Mouse (Mus musculus) C2C12 (cell line): ENCODE results near the gene Cebpb.

Experiments
- CTCF ChIP-seq: IDR thresholded peaks from one replicate; pipeline ENCODE4 v1.5.1; 2011; ENCODE audit not compliant: control insufficient read depth, insufficient read depth, insufficient read length
- FOSL1 ChIP-seq: IDR thresholded peaks from one replicate; pipeline ENCODE4 v1.8.0; 2011; ENCODE audit warnings: mild to moderate bottlenecking, low read length; ENCODE audit not compliant: poor library complexity, insufficient read depth, severe bottlenecking
- MAX ChIP-seq: IDR thresholded peaks from one replicate; pipeline ENCODE4 v1.6.1; 2011; ENCODE audit warnings: mild to moderate bottlenecking, control low read depth
- MYOD1 ChIP-seq: IDR thresholded peaks from one replicate; pipeline ENCODE4 v1.6.1; 2011; ENCODE audit warnings: low read depth; ENCODE audit not compliant: control insufficient read depth, insufficient read length
- USF1 ChIP-seq: IDR thresholded peaks from one replicate; pipeline ENCODE4 v1.6.1; 2011; ENCODE audit warnings: low read depth, mild to moderate bottlenecking, control low read depth, moderate library complexity

DNA sequence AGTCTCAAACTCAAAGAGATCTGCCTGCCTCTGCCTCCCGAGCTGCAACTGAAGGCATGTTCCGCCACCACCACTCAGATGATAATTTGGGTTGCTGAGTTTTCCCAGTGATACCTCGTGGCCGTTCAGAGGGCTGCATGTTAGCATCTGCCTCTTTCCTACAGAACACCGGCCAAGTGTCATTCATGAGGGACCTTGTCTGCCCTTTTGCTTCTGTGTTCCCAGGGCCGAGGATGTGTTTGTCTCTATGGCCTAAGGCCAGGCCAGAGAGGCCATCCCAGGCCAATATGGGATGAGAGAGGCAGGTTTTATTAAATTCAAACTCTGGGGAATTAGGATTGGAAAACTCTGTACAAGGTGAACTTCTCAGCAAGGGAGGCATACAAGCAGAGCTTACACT, 25.6 kb downstream of the Cebpb start:
- TF ChIP-seq CTCF (no peak), MAX (no peak), USF1 (no peak), FOSL1 (no peak), MYOD1 (no peak)
